Mouse (Mus musculus): ENCODE results near the gene Dcps. TPM values are rescaled to one million over a fixed set of nuclear protein-coding genes. Genes with fewer than 3 reads are reported as not detected.

Dcps gene
- polyA plus RNA-seq, 1 experiment from 2014 or later: 92.0 TPM

DNA sequence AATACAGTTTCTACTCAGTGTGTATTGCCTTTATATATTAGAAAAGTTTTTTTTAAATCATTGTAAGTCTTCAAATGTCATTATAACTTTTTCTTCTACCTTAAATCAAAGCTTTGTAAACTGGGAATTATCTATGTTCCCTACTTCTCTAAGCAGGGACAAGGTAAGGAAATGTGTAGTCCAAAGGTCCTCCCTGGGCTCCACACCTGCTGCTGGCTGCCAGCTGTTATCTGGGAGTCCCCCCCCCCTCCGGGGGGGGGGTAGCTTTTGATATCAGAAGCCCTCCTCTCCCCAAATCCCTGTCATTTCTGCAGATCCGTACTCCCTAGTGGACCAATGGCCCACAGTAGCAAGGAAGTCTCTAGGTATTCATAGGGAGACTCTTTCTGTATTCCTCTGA, 70.4 kb downstream of the Dcps start:
- DNase-seq (ENCODE audit: low spot score): no peak
- H3K4me1 ChIP-seq (ENCODE audit: control insufficient read depth, insufficient read depth, low read length): no peaks in the 10 kb centered on the region
- 81% methylated on average over 2 of the region's 2 CpGs for WGBS
- no peaks in the 10 kb centered on the region for H3K27me3 ChIP-seq (ENCODE audit: control insufficient read depth, insufficient read depth, low read length)
- H3K9ac ChIP-seq (ENCODE audit: low read length): no peak overlapping the region
- H3K27ac ChIP-seq (ENCODE audit: low read depth, low read length): no peak overlapping the region
- no peaks in the 10 kb centered on the region for H3K9me3 ChIP-seq (ENCODE audit: control insufficient read depth, low read length)
- no peak for ATAC-seq (ENCODE audit: insufficient read depth, low FRiP score, low TSS enrichment)
- H3K36me3 ChIP-seq (ENCODE audit: control insufficient read depth, insufficient read depth, low read length): no peaks in the 10 kb centered on the region
- no peak overlapping the region for H3K4me2 ChIP-seq (ENCODE audit: low read depth)
- H3K4me3 ChIP-seq (ENCODE audit: low read depth, low read length): no peak overlapping the region

- Histone ChIP-seq H3K4me2 (ENCODE audit: low read depth) (no peak overlapping the region), H3K4me3 (ENCODE audit: low read depth, low read length) (no peak overlapping the region), H3K27ac (ENCODE audit: low read depth, low read length) (no peak overlapping the region), H3K27me3 (ENCODE audit: control insufficient read depth, insufficient read depth, low read length) (no peaks in the 10 kb centered on the region), H3K36me3 (ENCODE audit: control insufficient read depth, insufficient read depth, low read length) (no peaks in the 10 kb centered on the region), H3K9me3 (ENCODE audit: control insufficient read depth, low read length) (no peaks in the 10 kb centered on the region), H3K9ac (ENCODE audit: low read length) (no peak overlapping the region), H3K4me1 (ENCODE audit: control insufficient read depth, insufficient read depth, low read length) (no peaks in the 10 kb centered on the region)
- no peak for ATAC-seq (ENCODE audit: insufficient read depth, low FRiP score, low TSS enrichment)
- DNase-seq (ENCODE audit: low spot score): no peak
- 91% methylated on average over 4 of the region's 4 CpGs for WGBS
Observed at GRCm38 (mm10) chr9:35104711-35105110, 71.2 kb downstream of the Dcps start.

GRCm38 (mm10) chr9:35098762-35099161, 77.1 kb downstream of the Dcps start:
- no peaks in the 10 kb centered on the region for H3K27me3 ChIP-seq (ENCODE audit: control insufficient read depth, insufficient read depth, low read length)
- H3K4me3 ChIP-seq (ENCODE audit: low read depth, low read length): no peak overlapping the region
- no peaks in the 10 kb centered on the region for H3K9me3 ChIP-seq (ENCODE audit: control insufficient read depth, low read length)
- H3K4me1 ChIP-seq (ENCODE audit: control insufficient read depth, insufficient read depth, low read length): no peaks in the 10 kb centered on the region
- 78% methylated on average over 4 of the region's 4 CpGs for WGBS
- H3K9ac ChIP-seq (ENCODE audit: low read length): no peak overlapping the region
- H3K27ac ChIP-seq (ENCODE audit: low read depth, low read length): no peak overlapping the region
- no peak overlapping the region for H3K4me2 ChIP-seq (ENCODE audit: low read depth)
- ATAC-seq (ENCODE audit: insufficient read depth, low FRiP score, low TSS enrichment) (no peak), DNase-seq (ENCODE audit: low spot score) (no peak)
- H3K36me3 ChIP-seq (ENCODE audit: control insufficient read depth, insufficient read depth, low read length): no peaks in the 10 kb centered on the region

GRCm38 (mm10) chr9:35097901-35098300, 78.0 kb downstream of the Dcps start:
- Histone ChIP-seq H3K4me1 (ENCODE audit: control insufficient read depth, insufficient read depth, low read length) (no peaks in the 10 kb centered on the region), H3K4me2 (ENCODE audit: low read depth) (no peak overlapping the region), H3K9ac (ENCODE audit: low read length) (no peak overlapping the region), H3K36me3 (ENCODE audit: control insufficient read depth, insufficient read depth, low read length) (no peaks in the 10 kb centered on the region), H3K27ac (ENCODE audit: low read depth, low read length) (no peak overlapping the region), H3K4me3 (ENCODE audit: low read depth, low read length) (no peak overlapping the region), H3K9me3 (ENCODE audit: control insufficient read depth, low read length) (no peaks in the 10 kb centered on the region), H3K27me3 (ENCODE audit: control insufficient read depth, insufficient read depth, low read length) (no peaks in the 10 kb centered on the region)
- DNase-seq (ENCODE audit: low spot score): no peak
- WGBS: 89% methylated on average over 4 of the region's 4 CpGs
- ATAC-seq (ENCODE audit: insufficient read depth, low FRiP score, low TSS enrichment): no peak

GRCm38 (mm10) chr9:35095726-35096125, 80.1 kb downstream of the Dcps start:
- Histone ChIP-seq H3K9me3 (ENCODE audit: control insufficient read depth, low read length) (no peaks in the 10 kb centered on the region), H3K9ac (ENCODE audit: low read length) (no peak overlapping the region), H3K4me2 (ENCODE audit: low read depth) (no peak overlapping the region), H3K27ac (ENCODE audit: low read depth, low read length) (no peak overlapping the region), H3K36me3 (ENCODE audit: control insufficient read depth, insufficient read depth, low read length) (no peaks in the 10 kb centered on the region), H3K27me3 (ENCODE audit: control insufficient read depth, insufficient read depth, low read length) (no peaks in the 10 kb centered on the region), H3K4me3 (ENCODE audit: low read depth, low read length) (no peak overlapping the region), H3K4me1 (ENCODE audit: control insufficient read depth, insufficient read depth, low read length) (no peaks in the 10 kb centered on the region)
- no peak for DNase-seq (ENCODE audit: low spot score)
- 78% methylated on average over 1 of the region's 1 CpGs for WGBS
- ATAC-seq (ENCODE audit: insufficient read depth, low FRiP score, low TSS enrichment): no peak

DNA sequence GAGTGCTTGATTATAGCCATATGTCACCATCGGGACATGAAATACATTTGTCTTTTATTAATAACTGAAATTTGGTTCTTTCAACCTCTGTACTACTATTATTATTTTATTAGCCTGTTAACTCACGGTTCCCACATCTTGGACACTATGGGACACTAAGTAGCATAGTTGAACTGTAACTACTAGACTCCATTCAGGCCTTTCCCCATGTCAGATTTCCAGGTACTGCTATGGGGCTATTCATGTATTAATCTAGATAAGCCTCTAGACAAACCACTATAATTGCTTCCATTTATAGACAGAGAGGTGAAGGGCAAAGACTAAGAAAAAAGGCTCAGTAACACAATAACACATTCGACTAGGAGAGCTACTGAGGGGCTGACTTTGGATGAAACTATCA, 82.5 kb downstream of the Dcps start:
- Histone ChIP-seq H3K9me3 (ENCODE audit: control insufficient read depth, low read length) (no peaks in the 10 kb centered on the region), H3K4me2 (ENCODE audit: low read depth) (no peak overlapping the region), H3K4me1 (ENCODE audit: control insufficient read depth, insufficient read depth, low read length) (no peaks in the 10 kb centered on the region), H3K9ac (ENCODE audit: low read length) (no peak overlapping the region), H3K36me3 (ENCODE audit: control insufficient read depth, insufficient read depth, low read length) (no peaks in the 10 kb centered on the region), H3K27me3 (ENCODE audit: control insufficient read depth, insufficient read depth, low read length) (no peaks in the 10 kb centered on the region), H3K27ac (ENCODE audit: low read depth, low read length) (no peak overlapping the region), H3K4me3 (ENCODE audit: low read depth, low read length) (no peak overlapping the region)
- WGBS: 91% methylated on average over 3 of the region's 3 CpGs
- DNase-seq (ENCODE audit: low spot score) (no peak), ATAC-seq (ENCODE audit: insufficient read depth, low FRiP score, low TSS enrichment) (no peak)

GRCm38 (mm10) chr9:35092904-35093303, 83.0 kb downstream of the Dcps start:
- ATAC-seq (ENCODE audit: insufficient read depth, low FRiP score, low TSS enrichment) (no peak), DNase-seq (ENCODE audit: low spot score) (no peak)
- no peak overlapping the region for H3K4me3 ChIP-seq (ENCODE audit: low read depth, low read length)
- WGBS: 94% methylated on average over 2 of the region's 2 CpGs
- H3K9ac ChIP-seq (ENCODE audit: low read length): no peak overlapping the region
- H3K4me1 ChIP-seq (ENCODE audit: control insufficient read depth, insufficient read depth, low read length): no peaks in the 10 kb centered on the region
- H3K27ac ChIP-seq (ENCODE audit: low read depth, low read length): no peak overlapping the region
- no peaks in the 10 kb centered on the region for H3K36me3 ChIP-seq (ENCODE audit: control insufficient read depth, insufficient read depth, low read length)
- no peaks in the 10 kb centered on the region for H3K27me3 ChIP-seq (ENCODE audit: control insufficient read depth, insufficient read depth, low read length)
- H3K4me2 ChIP-seq (ENCODE audit: low read depth): no peak overlapping the region
- H3K9me3 ChIP-seq (ENCODE audit: control insufficient read depth, low read length): no peaks in the 10 kb centered on the region

Other genes with a start within 250 kb of the Dcps start
- 12.3 and 16.1 TPM in 2 replicates for gene St3gal4, start 56.8 kb downstream of the Dcps start, polyA plus RNA-seq (2014; fragmentation: Nextera tagmentation; extraction: Ambion mirVana)
- 102 and 105 TPM in 2 replicates for gene Srpr, start 24.1 kb upstream of the Dcps start, polyA plus RNA-seq (2014; fragmentation: Nextera tagmentation; extraction: Ambion mirVana)
- gene Tirap, start 24.2 kb upstream of the Dcps start, polyA plus RNA-seq (2014; fragmentation: Nextera tagmentation; extraction: Ambion mirVana): 15.1 and 16.6 TPM in 2 replicates
- gene Foxred1, start 35.0 kb upstream of the Dcps start, polyA plus RNA-seq (2014; fragmentation: Nextera tagmentation; extraction: Ambion mirVana): 34.7 and 35.6 TPM in 2 replicates
- 74.9 and 78.6 TPM in 2 replicates for gene Fam118b, start 91.7 kb upstream of the Dcps start, polyA plus RNA-seq (2014; fragmentation: Nextera tagmentation; extraction: Ambion mirVana)
- gene Rpusd4, start 91.8 kb upstream of the Dcps start, polyA plus RNA-seq (2014; fragmentation: Nextera tagmentation; extraction: Ambion mirVana): 29.4 and 32.4 TPM in 2 replicates
- 8.5 and 11.5 TPM in 2 replicates for gene Cdon, start 245.1 kb upstream of the Dcps start, polyA plus RNA-seq (2014; fragmentation: Nextera tagmentation; extraction: Ambion mirVana)

Data from neural tube, embryonic 11.5 days (tissue).